10 mouse cellular contexts compared by ENCODE assay signal in the genomic region with DNA sequence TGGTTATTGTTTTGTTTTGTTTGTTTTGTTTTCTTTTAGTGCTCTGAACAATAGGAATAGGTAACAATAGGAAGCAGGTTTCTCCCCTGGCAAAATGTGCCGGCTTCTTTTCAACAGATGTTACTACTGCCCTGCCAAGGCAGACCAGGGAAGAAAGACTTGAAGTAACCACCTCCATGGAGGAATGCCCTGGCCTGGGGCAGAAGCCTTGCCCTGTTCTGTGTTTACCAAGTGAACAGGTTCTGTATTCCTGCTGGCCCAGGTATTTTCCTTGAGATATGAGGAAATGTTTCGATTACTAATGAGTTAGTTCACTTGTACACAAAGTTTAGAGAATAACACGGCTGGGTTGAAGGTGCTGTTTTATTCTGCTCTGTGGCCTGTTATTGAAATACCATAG. TPM values are rescaled to one million over a fixed set of nuclear protein-coding genes. Genes with fewer than 3 reads are reported as not detected.
A peak's percentile ranks its signal among the peaks of the same experiment; 100 is the strongest.
DNase-seq lines count a peak whose midpoint lies in the region; ATAC-seq lines count a peak whose summit lies in the region.
"Had no signal": no experiment of that assay in that cellular context is flagged by ENCODE, and none has a peak within 500 bp of the region (broad histone marks: within the 10 kb centered on the region; RNA-seq: fewer than 3 reads in every experiment).

No protein-coding gene starts in this region.

- no peaks in the 10 kb centered on the region for H3K9me3 ChIP-seq in lung, embryonic 16.5 days (ENCODE audit: control insufficient read depth, low read length)
- no peaks in the 10 kb centered on the region for H3K9me3 ChIP-seq in hindbrain, embryonic 15.5 days
- 0 out of 2 replicates have a peak, but pooled peaks cover 2% of the 10 kb centered on the region for H3K9me3 ChIP-seq in limb, embryonic 12.5 days
- no peaks in the 10 kb centered on the region for H3K9me3 ChIP-seq in neural tube, embryonic 15.5 days (replicated peaks)

- H3K4me1 ChIP-seq in lung, embryonic 16.5 days (replicated peaks; ENCODE audit: control insufficient read depth, insufficient read depth, low read length), result peaks cover 12% of the 10 kb centered on the region
- peaks cover 25% of the 10 kb centered on the region for H3K4me1 ChIP-seq in hindbrain, embryonic 15.5 days (replicated peaks)
- H3K4me1 ChIP-seq in limb, embryonic 12.5 days (replicated peaks), result peaks cover 17% of the 10 kb centered on the region
- H3K4me1 ChIP-seq in neural tube, embryonic 15.5 days, result peaks cover 31% of the 10 kb centered on the region

- no peaks in the 10 kb centered on the region for H3K36me3 ChIP-seq in lung, embryonic 16.5 days (ENCODE audit: control insufficient read depth, insufficient read depth, low read length)
- no peaks in the 10 kb centered on the region for H3K36me3 ChIP-seq in hindbrain, embryonic 15.5 days
- H3K36me3 ChIP-seq in limb, embryonic 12.5 days, result no peaks in the 10 kb centered on the region
- H3K36me3 ChIP-seq in neural tube, embryonic 15.5 days, result no peaks in the 10 kb centered on the region

- H3K27ac ChIP-seq in lung, embryonic 16.5 days (ENCODE audit: low read length), result no peak overlapping the region
- H3K27ac ChIP-seq in hindbrain, embryonic 15.5 days (replicated peaks), result no peak overlapping the region
- H3K27ac ChIP-seq in limb, embryonic 12.5 days, result no peak overlapping the region
- H3K27ac ChIP-seq in neural tube, embryonic 15.5 days (replicated peaks), result no peak overlapping the region

- DNase-seq in lung, postnatal 14 days, result no peak
- DNase-seq in gastrocnemius, postnatal 4 days (ENCODE audit: low spot score in 2 of 2), result no peak
- DNase-seq in frontal cortex, adult 2 months (ENCODE audit: extremely low spot score in 1 of 2, low spot score in 1 of 2), result no peak
- no peak for DNase-seq in cerebellum, postnatal 4 days (ENCODE audit: low spot score in 2 of 2)

- H3K4me2 ChIP-seq in lung, embryonic 16.5 days (ENCODE audit: low read depth, low read length), result peak overlapping the region; percentile 97
- peak overlapping the region; percentile 70 for H3K4me2 ChIP-seq in hindbrain, embryonic 15.5 days
- H3K4me2 ChIP-seq in limb, embryonic 12.5 days, result peak overlapping the region; percentile 96
- H3K4me2 ChIP-seq in neural tube, embryonic 15.5 days, result peak overlapping the region; percentile 89

- no peak overlapping the region; the same call in 1 of the 2 replicates for H3K9ac ChIP-seq in lung, embryonic 16.5 days (ENCODE audit: low read length)
- H3K9ac ChIP-seq in hindbrain, embryonic 15.5 days, result peak overlapping the region; percentile 85
- no peak overlapping the region for H3K9ac ChIP-seq in limb, embryonic 12.5 days (replicated peaks)
- no peak overlapping the region; the same call in 1 of the 2 replicates for H3K9ac ChIP-seq in neural tube, embryonic 15.5 days (replicated peaks)

- no peak for ATAC-seq in lung, embryonic 16.5 days (ENCODE audit: low read depth)
- ATAC-seq in hindbrain, embryonic 15.5 days (ENCODE audit: low FRiP score, low read depth), result no peak
- ATAC-seq in limb, embryonic 12.5 days (ENCODE audit: insufficient number of reproducible peaks, insufficient read depth, low FRiP score, low TSS enrichment, low read depth), result no peak
- ATAC-seq in neural tube, embryonic 15.5 days (ENCODE audit: low FRiP score), result no peak

- peak overlapping the region; percentile 73; the same call in 1 of the 2 replicates for H3K4me3 ChIP-seq in lung, embryonic 16.5 days (ENCODE audit: low read length)
- peak overlapping the region; percentile 77 for H3K4me3 ChIP-seq in hindbrain, embryonic 15.5 days
- H3K4me3 ChIP-seq in limb, embryonic 12.5 days (replicated peaks), result peak overlapping the region; percentile 71
- peak overlapping the region; percentile 61 for H3K4me3 ChIP-seq in neural tube, embryonic 15.5 days (replicated peaks)

- no peaks in the 10 kb centered on the region for H3K27me3 ChIP-seq in lung, embryonic 16.5 days (ENCODE audit: control insufficient read depth, insufficient read depth, low read depth, low read length)
- H3K27me3 ChIP-seq in hindbrain, embryonic 15.5 days, result no peaks in the 10 kb centered on the region
- no peaks in the 10 kb centered on the region for H3K27me3 ChIP-seq in limb, embryonic 12.5 days
- no peaks in the 10 kb centered on the region for H3K27me3 ChIP-seq in neural tube, embryonic 15.5 days (replicated peaks)

- WGBS in lung, embryonic 16.5 days, result 54% methylated on average over 3 of the region's 3 CpGs
- WGBS in hindbrain, embryonic 15.5 days, result 58% methylated on average over 3 of the region's 3 CpGs
- WGBS in limb, embryonic 12.5 days, result 68% methylated on average over 3 of the region's 3 CpGs
- 54% methylated on average over 3 of the region's 3 CpGs for WGBS in neural tube, embryonic 15.5 days

RNA-seq across cellular contexts. Expression of gene Sh3yl1, which starts 1.4 kb away (rescaled TPM):
- polyA plus RNA-seq in lung, embryonic 16.5 days (2015; fragmentation: Nextera tagmentation; extraction: Ambion mirVana), result 12.2 and 14.8 TPM in 2 replicates
- 48.7 and 50.2 TPM in 2 replicates for polyA plus RNA-seq in hindbrain, embryonic 15.5 days (2015; fragmentation: Nextera tagmentation; extraction: Ambion mirVana)
- polyA plus RNA-seq in limb, embryonic 12.5 days (2016; fragmentation: Nextera tagmentation; extraction: Ambion mirVana), result 14.6 and 15.9 TPM in 2 replicates
- polyA plus RNA-seq in neural tube, embryonic 15.5 days (2015; fragmentation: Nextera tagmentation; extraction: Ambion mirVana), result 44.7 and 48.6 TPM in 2 replicates
- 1 to 10 TPM; 2.7 TPM for total RNA-seq in gastrocnemius, postnatal 4 days (2021)
- 8.3 and 9.9 TPM in 2 replicates for polyA plus RNA-seq in frontal cortex, adult 2 months (2012; rRNA removed)

RNA-seq across cellular contexts. Expression of gene Acp1, which starts 1.5 kb away (rescaled TPM):
- polyA plus RNA-seq in lung, embryonic 16.5 days (2015; fragmentation: Nextera tagmentation; extraction: Ambion mirVana), result 160 and 162 TPM in 2 replicates
- 98.6 and 111 TPM in 2 replicates for polyA plus RNA-seq in hindbrain, embryonic 15.5 days (2015; fragmentation: Nextera tagmentation; extraction: Ambion mirVana)
- polyA plus RNA-seq in limb, embryonic 12.5 days (2016; fragmentation: Nextera tagmentation; extraction: Ambion mirVana), result 164 and 170 TPM in 2 replicates
- polyA plus RNA-seq in neural tube, embryonic 15.5 days (2015; fragmentation: Nextera tagmentation; extraction: Ambion mirVana), result 100 and 114 TPM in 2 replicates
- 10 to 100 TPM; 48.2 to 51.2 TPM for total RNA-seq in gastrocnemius, postnatal 4 days (2021)
- 25.1 and 32.3 TPM in 2 replicates for polyA plus RNA-seq in frontal cortex, adult 2 months (2012; rRNA removed)

RNA-seq across cellular contexts. Expression of gene Alkal2, which starts 28.7 kb away (rescaled TPM):
- polyA plus RNA-seq in lung, embryonic 16.5 days (2015; fragmentation: Nextera tagmentation; extraction: Ambion mirVana), result 0.25 and 0.26 TPM in 2 replicates
- polyA plus RNA-seq in hindbrain, embryonic 15.5 days (2015; fragmentation: Nextera tagmentation; extraction: Ambion mirVana), result 0.83 and 1.4 TPM in 2 replicates
- 1.3 and 1.4 TPM in 2 replicates for polyA plus RNA-seq in limb, embryonic 12.5 days (2016; fragmentation: Nextera tagmentation; extraction: Ambion mirVana)
- polyA plus RNA-seq in neural tube, embryonic 15.5 days (2015; fragmentation: Nextera tagmentation; extraction: Ambion mirVana), result 1.6 and 1.7 TPM in 2 replicates
- total RNA-seq in gastrocnemius, postnatal 4 days (2021), result under 1 TPM; 0.54 to 0.93 TPM
- polyA plus RNA-seq in frontal cortex, adult 2 months (2012; rRNA removed), result 1.0 and 1.5 TPM in 2 replicates
- total RNA-seq: liver, adult 2 months; MEL had no signal
- polyA plus RNA-seq: liver, adult 2 months had no signal
